ENCODE assay signal across 14 mouse cellular contexts in genomic region chr5:129726784-129727183, GRCm38 (mm10). TPM values are rescaled to one million over a fixed set of nuclear protein-coding genes. Genes with fewer than 3 reads are reported as not detected.
DNase-seq lines count a peak whose midpoint lies in the region; ATAC-seq lines count a peak whose summit lies in the region.
"Had no signal": no experiment of that assay in that cellular context is flagged by ENCODE, and none has a peak within 500 bp of the region (broad histone marks: within the 10 kb centered on the region; RNA-seq: fewer than 3 reads in every experiment).

No protein-coding gene starts in this region.

- H3K36me3 ChIP-seq in heart, embryonic 14.5 days (ENCODE audit: control insufficient read depth, insufficient read depth, low read length) = 0 out of 2 replicates have a peak, but pooled peaks cover 4% of the 10 kb centered on the region
- no peaks in the 10 kb centered on the region for H3K36me3 ChIP-seq in neural tube, embryonic 12.5 days
- no peaks in the 10 kb centered on the region for H3K36me3 ChIP-seq in embryonic facial prominence, embryonic 14.5 days (ENCODE audit: control insufficient read depth, insufficient read depth, low read length)
- H3K36me3 ChIP-seq: stomach, embryonic 15.5 days had no signal

- H3K4me1 ChIP-seq in heart, embryonic 14.5 days (ENCODE audit: control insufficient read depth in 2 of 2, insufficient read depth in 2 of 2, low read length in 2 of 2) = peaks cover 27 to 45% of the 10 kb centered on the region in 2 experiments
- peaks cover 15% of the 10 kb centered on the region for H3K4me1 ChIP-seq in neural tube, embryonic 12.5 days
- H3K4me1 ChIP-seq in embryonic facial prominence, embryonic 14.5 days (ENCODE audit: control insufficient read depth, insufficient read depth, low read length) = peaks cover 28% of the 10 kb centered on the region

- H3K4me2 ChIP-seq in heart, embryonic 14.5 days (ENCODE audit: low read length) = peak overlapping the region; percentile 70
- 0 out of 2 replicates have a peak overlapping the region, but pooled peaks have one; percentile 61 for H3K4me2 ChIP-seq in neural tube, embryonic 12.5 days (replicated peaks)
- peak overlapping the region; percentile 59 for H3K4me2 ChIP-seq in embryonic facial prominence, embryonic 14.5 days (ENCODE audit: low read depth, low read length)

- 73% methylated on average over 3 of the region's 3 CpGs for WGBS in heart, embryonic 14.5 days
- 90% methylated on average over 3 of the region's 3 CpGs for WGBS in neural tube, embryonic 12.5 days
- WGBS in embryonic facial prominence, embryonic 14.5 days = 61% methylated on average over 3 of the region's 3 CpGs

- H3K27ac ChIP-seq in heart, embryonic 14.5 days (replicated peaks in 1 of 2; ENCODE audit: control insufficient read depth in 1 of 2, insufficient read depth in 1 of 2, low read depth in 2 of 2, low read length in 2 of 2) = no peak overlapping the region
- no peak overlapping the region for H3K27ac ChIP-seq in neural tube, embryonic 12.5 days
- no peak overlapping the region for H3K27ac ChIP-seq in embryonic facial prominence, embryonic 14.5 days (replicated peaks; ENCODE audit: low read depth, low read length)
- H3K27ac ChIP-seq: hindbrain, embryonic 14.5 days; stomach, embryonic 15.5 days had no signal

- no peak overlapping the region for H3K9ac ChIP-seq in heart, embryonic 14.5 days (ENCODE audit: low read length)
- no peak overlapping the region for H3K9ac ChIP-seq in neural tube, embryonic 12.5 days
- H3K9ac ChIP-seq in embryonic facial prominence, embryonic 14.5 days (ENCODE audit: low read depth, low read length) = no peak overlapping the region
- H3K9ac ChIP-seq: hindbrain, embryonic 14.5 days; stomach, embryonic 15.5 days had no signal

- intact Hi-C loops in heart, postnatal 36 days (cut with DNase I) = loop anchor here (5.0 to 10.0 kb wide), 2 partner anchors 202 to 704 kb away; partner anchors contain the start of gene Ran

- no peaks in the 10 kb centered on the region for H3K27me3 ChIP-seq in heart, embryonic 14.5 days (ENCODE audit: control insufficient read depth, insufficient read depth, low read length)
- H3K27me3 ChIP-seq in neural tube, embryonic 12.5 days (replicated peaks) = no peaks in the 10 kb centered on the region
- H3K27me3 ChIP-seq in embryonic facial prominence, embryonic 14.5 days (replicated peaks; ENCODE audit: control insufficient read depth, insufficient read depth, low read length) = no peaks in the 10 kb centered on the region
- H3K27me3 ChIP-seq: stomach, embryonic 15.5 days had no signal

- no peak for ATAC-seq in heart, embryonic 14.5 days (ENCODE audit: insufficient number of reproducible peaks, insufficient read depth, low FRiP score, low read depth)
- ATAC-seq in neural tube, embryonic 12.5 days (ENCODE audit: low FRiP score, low read depth) = no peak
- no peak for ATAC-seq in embryonic facial prominence, embryonic 14.5 days (ENCODE audit: low read depth)
- ATAC-seq in erythroid progenitor cell, adult 5-6 weeks (replicated peaks; ENCODE audit: low FRiP score, poor library complexity, severe bottlenecking) = no peak

- no peaks in the 10 kb centered on the region for H3K9me3 ChIP-seq in heart, embryonic 14.5 days (ENCODE audit: control insufficient read depth, low read length)
- H3K9me3 ChIP-seq in neural tube, embryonic 12.5 days = no peaks in the 10 kb centered on the region
- H3K9me3 ChIP-seq in embryonic facial prominence, embryonic 14.5 days (ENCODE audit: control insufficient read depth, low read length) = no peaks in the 10 kb centered on the region
- H3K9me3 ChIP-seq: stomach, embryonic 15.5 days had no signal

- 0 out of 4 replicates have a peak overlapping the region, but pooled peaks of 1 of the 2 experiments have one; percentile 83 for H3K4me3 ChIP-seq in heart, embryonic 14.5 days (ENCODE audit: control insufficient read depth in 1 of 2, insufficient read depth in 1 of 2, low read depth in 1 of 2, low read length in 2 of 2)
- no peak overlapping the region for H3K4me3 ChIP-seq in neural tube, embryonic 12.5 days
- no peak overlapping the region for H3K4me3 ChIP-seq in embryonic facial prominence, embryonic 14.5 days (ENCODE audit: low read depth, low read length)

- DNase-seq in heart, postnatal 36 days = no peak
- no peak for DNase-seq in neural tube, embryonic 10.5 days (ENCODE audit: extremely low spot score, low spot score)
- DNase-seq in embryonic facial prominence, embryonic 14.5 days (ENCODE audit: low spot score) = no peak
- no peak for DNase-seq in cerebellum, adult 11 months
- DNase-seq: adrenal gland, adult 2 months; cerebellum, adult 11-12 months; layer of hippocampus, adult 9-11 months; lung, postnatal 4 days had no signal

RNA-seq across cellular contexts. Expression of gene Nipsnap2, which starts 1.9 kb away (rescaled TPM):
- polyA plus RNA-seq in heart, embryonic 14.5 days (2014; fragmentation: Nextera tagmentation; extraction: Ambion mirVana) = 363 and 384 TPM in 2 replicates
- total RNA-seq in heart, postnatal 36 days (2021) = 100 to 1,000 TPM; 766 to 842 TPM
- 73.0 and 77.7 TPM in 2 replicates for polyA plus RNA-seq in neural tube, embryonic 12.5 days (2016; fragmentation: Nextera tagmentation; extraction: Ambion mirVana)
- polyA plus RNA-seq in embryonic facial prominence, embryonic 14.5 days (2014; fragmentation: Nextera tagmentation; extraction: Ambion mirVana) = 112 and 116 TPM in 2 replicates
- 9.7 and 13.8 TPM in 2 replicates for total RNA-seq in erythroid progenitor cell, adult 5-6 weeks (2015; ENCODE audit: low replicate concordance)
- total RNA-seq in erythroid progenitor cell, adult 5-6 weeks (2017; ENCODE audit: low replicate concordance) = 1.7 and 14.9 TPM in 2 replicates

RNA-seq across cellular contexts. Expression of gene Mrps17, which starts 11.5 kb away (rescaled TPM):
- 171 and 176 TPM in 2 replicates for polyA plus RNA-seq in heart, embryonic 14.5 days (2014; fragmentation: Nextera tagmentation; extraction: Ambion mirVana)
- total RNA-seq in heart, postnatal 36 days (2021) = 10 to 100 TPM; 81.3 to 87.3 TPM
- polyA plus RNA-seq in neural tube, embryonic 12.5 days (2016; fragmentation: Nextera tagmentation; extraction: Ambion mirVana) = 153 and 156 TPM in 2 replicates
- polyA plus RNA-seq in embryonic facial prominence, embryonic 14.5 days (2014; fragmentation: Nextera tagmentation; extraction: Ambion mirVana) = 196 and 210 TPM in 2 replicates
- total RNA-seq in erythroid progenitor cell, adult 5-6 weeks (2015; ENCODE audit: low replicate concordance) = 54.9 and 95.9 TPM in 2 replicates
- 31.1 and 45.7 TPM in 2 replicates for total RNA-seq in erythroid progenitor cell, adult 5-6 weeks (2017; ENCODE audit: low replicate concordance)

RNA-seq across cellular contexts. Expression of gene Sept14, which starts 18.5 kb away (rescaled TPM):
- not detected in 2 replicates for polyA plus RNA-seq in heart, embryonic 14.5 days (2014; fragmentation: Nextera tagmentation; extraction: Ambion mirVana)
- not detected for total RNA-seq in heart, postnatal 36 days (2021)
- not detected in 2 replicates for polyA plus RNA-seq in neural tube, embryonic 12.5 days (2016; fragmentation: Nextera tagmentation; extraction: Ambion mirVana)
- polyA plus RNA-seq in embryonic facial prominence, embryonic 14.5 days (2014; fragmentation: Nextera tagmentation; extraction: Ambion mirVana) = not detected in 2 replicates
- not detected in 2 replicates for total RNA-seq in erythroid progenitor cell, adult 5-6 weeks (2015; ENCODE audit: low replicate concordance)
- not detected in 2 replicates for total RNA-seq in erythroid progenitor cell, adult 5-6 weeks (2017; ENCODE audit: low replicate concordance)
- polyA plus RNA-seq: adrenal gland, adult 2 months; hindbrain, embryonic 14.5 days; limb, embryonic 11.5 days; stomach, embryonic 15.5 days had no signal

RNA-seq across cellular contexts. Expression of gene Zfp11, which starts 56.9 kb away (rescaled TPM):
- polyA plus RNA-seq in heart, embryonic 14.5 days (2014; fragmentation: Nextera tagmentation; extraction: Ambion mirVana) = 3.9 and 4.6 TPM in 2 replicates
- total RNA-seq in heart, postnatal 36 days (2021) = 1 to 10 TPM; 2.6 to 3.2 TPM
- polyA plus RNA-seq in neural tube, embryonic 12.5 days (2016; fragmentation: Nextera tagmentation; extraction: Ambion mirVana) = 5.7 and 7.5 TPM in 2 replicates
- 3.8 and 4.2 TPM in 2 replicates for polyA plus RNA-seq in embryonic facial prominence, embryonic 14.5 days (2014; fragmentation: Nextera tagmentation; extraction: Ambion mirVana)
- 1.3 TPM in 1 of 2 replicates, not detected in the other for total RNA-seq in erythroid progenitor cell, adult 5-6 weeks (2015; ENCODE audit: low replicate concordance)
- 0.08 and 0.26 TPM in 2 replicates for total RNA-seq in erythroid progenitor cell, adult 5-6 weeks (2017; ENCODE audit: low replicate concordance)
